Mouse (Mus musculus) ES-CJ7 (cell line): ENCODE data around the gene Snx10.

Experiments used
- DNase-seq: peaks from one replicate; pipeline ENCODE4 v3.0.0; 2011; ENCODE audit warnings: low read depth, low spot score

Gene Snx10

DNA sequence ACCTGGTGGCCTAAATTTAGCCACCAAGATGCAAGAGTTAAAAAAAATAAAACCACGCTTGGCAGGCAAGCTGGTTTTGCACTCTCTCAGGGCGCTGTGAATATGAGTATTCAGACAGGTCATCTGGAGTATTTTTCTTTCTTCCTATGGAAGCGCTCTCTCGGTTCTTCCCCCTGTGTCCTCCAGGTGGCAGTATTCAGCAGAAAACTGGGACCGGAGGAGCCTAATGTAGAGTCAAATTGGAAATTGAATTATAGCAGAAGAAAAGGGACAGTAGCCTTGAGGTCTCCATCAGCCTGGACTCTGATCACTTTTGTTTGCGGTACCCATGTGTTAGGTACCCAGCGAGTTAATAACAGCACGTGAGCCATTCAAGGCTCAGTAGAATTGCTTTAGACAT lies 62.3 kb downstream of the Snx10 start:
- peak; percentile 59 for DNase-seq

DNA sequence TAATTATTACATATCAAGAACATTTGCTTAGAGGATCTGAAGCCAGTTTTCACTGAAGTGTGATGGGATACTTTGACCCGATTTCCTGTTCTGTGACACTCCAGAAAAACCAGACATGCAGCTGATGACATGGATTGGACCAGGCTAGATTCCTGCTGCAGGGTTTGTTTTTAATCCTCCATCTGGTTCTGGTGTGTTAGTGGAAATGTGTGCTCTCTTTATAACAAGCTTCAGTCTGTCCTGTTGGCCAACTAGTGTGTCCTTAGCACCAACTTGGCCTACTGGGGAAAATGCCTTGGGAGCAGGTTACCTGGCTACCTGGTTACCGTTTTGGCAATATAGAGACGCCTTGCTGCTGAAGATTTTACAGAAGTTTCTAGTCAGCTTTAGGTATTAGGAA lies 63.6 kb downstream of the Snx10 start:
- DNase-seq: no peak

DNA sequence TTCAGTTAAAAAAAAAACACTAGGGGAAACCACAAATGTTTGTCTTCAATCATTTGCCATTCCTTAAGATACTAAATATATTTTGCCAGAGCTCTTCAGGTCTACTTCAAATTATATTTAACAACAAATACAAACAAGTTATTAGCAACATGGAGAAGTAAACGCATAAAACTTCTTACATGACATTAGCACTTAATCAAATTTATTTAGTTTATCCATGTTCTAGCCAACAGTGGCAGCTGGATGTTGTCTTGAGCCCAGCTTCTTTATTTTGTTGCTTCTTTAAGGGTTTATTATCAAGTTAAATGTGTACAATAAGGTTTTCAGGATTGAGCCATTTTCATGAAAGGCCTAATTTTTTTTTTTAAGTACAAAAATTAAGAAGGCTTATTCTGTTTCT lies 67.6 kb downstream of the Snx10 start:
- no peak for DNase-seq

DNA sequence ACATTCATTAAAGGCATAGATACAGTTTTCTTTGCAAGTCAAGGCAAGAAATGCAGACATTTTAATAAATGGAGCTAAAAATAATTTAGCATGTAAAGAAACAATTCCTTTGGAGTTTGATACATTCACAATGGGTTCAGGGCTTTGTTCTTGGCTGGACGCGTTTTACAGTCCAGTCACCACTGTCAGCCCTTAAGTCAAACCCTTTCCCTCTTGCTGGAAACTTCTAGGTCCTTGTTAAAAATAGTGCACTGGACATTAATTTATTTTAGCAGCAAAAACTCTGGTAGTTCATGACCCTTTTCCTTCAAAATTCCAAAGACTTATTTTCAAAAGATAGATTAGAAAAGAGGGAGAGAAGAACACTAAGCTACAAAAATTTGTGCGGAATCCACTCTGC lies 68.1 kb downstream of the Snx10 start:
- no peak for DNase-seq

DNA sequence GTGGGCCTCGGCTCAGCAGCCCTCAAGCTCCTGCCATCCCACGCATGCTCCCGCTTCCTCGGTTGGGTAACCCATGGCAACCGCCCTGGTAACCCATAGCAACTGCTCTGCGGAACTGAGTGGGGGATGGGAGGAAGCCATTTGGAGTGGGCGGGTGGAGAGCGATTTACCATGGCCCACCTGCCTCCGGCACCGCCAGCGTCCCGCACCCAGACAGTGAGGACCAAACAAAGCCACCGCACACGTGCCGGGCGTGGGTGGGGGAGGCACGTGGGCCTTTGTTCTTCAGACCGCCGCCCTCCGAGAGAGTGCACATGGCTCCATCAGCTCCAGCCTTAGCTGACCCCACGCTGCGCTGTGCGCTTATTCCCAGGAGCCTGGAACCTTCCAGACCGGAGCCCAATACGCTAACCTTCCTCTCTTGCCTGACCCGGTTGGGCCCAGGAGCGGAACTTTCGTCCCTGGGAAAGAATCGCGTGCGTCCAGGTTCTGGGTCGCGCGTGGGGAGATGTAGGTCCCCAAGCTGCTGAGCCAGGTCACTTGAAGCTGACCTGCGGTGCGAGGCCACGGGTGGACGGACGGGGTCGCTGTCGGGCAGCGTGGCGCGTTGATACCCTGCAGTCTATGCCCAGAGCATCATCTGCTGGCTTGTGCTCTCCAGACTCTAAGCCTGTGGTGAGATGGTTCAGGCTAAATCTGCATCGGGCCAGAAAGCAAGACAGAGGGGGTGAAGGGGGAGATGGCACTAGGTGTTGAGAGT lies 68.8 kb downstream of the Snx10 start:
- peak; percentile 91 for DNase-seq

DNA sequence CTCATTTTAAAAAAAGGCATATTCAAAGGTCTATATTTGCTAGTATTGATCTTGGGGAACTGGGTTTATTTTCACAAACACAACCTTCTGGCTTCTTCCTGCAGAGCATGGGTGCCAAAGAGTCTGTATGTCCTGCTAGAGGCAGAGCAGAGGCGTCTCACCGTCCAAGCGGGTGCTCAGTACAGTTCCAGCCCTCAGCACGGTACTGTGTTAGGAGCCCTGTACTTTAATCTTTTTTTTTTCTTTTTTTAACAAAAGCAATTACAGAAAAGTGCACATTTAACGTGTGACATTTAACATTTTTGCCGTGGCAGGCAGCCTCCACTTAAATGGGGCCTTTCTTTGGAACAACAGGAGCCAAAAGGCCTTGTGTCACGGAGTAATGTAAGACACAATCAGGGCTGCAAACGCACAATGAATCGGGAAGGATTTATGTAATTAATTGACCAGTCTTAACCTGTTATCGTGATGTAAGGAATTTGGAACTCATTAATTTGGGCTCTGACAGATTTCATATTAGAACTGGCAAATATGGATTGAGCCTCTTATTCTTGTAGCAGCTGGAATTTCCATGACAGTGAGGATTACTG lies 69.8 kb downstream of the Snx10 start:
- no peak for DNase-seq

DNA sequence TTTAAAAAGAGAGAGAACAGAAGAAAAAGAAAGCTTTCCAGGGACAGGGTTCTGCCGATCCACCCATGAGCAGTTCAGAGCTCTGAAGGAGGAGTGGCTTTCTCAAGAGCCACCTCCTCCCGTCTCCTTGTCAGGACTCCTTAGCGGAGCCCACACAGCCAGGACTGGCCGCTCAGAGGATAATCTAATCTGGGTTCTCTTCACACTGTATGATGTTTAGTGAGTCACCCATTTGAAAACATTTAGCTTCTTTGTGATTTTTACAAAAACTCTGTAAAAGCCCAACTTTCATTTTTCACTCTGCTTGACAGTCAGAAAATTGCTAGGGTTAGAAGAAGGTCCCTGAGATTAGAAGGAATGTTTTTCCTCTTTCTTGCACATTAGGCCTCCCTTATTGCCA lies 70.8 kb downstream of the Snx10 start:
- no peak for DNase-seq

DNA sequence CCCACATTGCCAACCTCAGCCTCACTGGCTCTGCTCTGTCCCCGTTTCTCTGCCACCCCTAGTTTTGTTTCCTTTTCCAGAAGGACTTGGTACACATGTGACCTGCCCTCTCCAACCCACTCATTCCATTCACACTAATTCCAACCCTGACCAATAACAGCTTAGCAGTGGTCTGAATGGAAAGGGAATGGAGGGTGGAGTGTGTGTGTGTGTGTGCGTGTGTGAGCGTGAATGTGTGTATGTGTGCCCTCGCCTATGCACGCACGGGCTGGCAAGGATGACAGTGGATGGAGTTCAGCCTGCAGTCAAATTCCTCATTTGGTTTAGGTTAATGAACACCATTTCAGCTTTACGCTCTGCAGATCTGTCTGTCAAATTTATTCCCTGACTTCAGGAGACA lies 74.4 kb downstream of the Snx10 start:
- DNase-seq: no peak

DNA sequence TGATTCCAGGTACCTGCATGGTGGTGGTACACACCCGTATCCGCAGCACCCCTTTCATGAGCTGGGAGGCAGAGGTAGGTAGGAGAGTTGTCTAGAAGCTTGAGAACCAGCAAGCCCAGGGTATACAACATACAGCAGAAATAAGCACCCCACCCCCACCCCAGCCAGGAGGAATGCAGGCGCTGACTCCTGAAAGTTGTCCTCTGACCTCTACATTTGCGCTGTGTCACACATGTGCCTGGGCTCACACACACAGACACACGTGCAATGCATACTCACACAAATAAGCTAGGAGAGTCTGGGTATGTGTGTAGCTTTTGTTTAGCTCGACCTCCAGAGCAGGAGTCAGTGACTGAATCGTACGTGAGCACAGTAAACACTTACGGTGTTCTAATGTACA lies 76.7 kb downstream of the Snx10 start:
- no peak for DNase-seq

DNA sequence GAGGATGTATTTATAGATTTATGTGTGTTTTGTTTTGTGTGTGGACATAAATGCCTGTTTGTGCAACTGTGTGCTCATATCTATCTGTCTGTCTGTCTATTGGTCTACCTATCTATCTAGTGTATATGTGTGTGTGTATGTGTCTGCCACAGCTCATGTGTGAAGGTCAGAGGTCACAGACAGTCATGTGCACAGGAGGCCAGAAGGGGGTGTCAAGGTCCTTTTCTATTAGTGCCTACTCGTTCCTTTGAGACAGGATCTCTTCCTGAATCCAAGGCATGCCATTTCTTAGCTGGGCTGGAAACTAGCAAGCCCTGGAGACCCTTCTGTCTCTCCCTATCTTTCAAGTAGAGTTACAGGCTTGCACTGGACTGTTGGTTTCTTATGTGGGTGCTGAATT lies 78.6 kb downstream of the Snx10 start:
- DNase-seq: peak; percentile 58

DNA sequence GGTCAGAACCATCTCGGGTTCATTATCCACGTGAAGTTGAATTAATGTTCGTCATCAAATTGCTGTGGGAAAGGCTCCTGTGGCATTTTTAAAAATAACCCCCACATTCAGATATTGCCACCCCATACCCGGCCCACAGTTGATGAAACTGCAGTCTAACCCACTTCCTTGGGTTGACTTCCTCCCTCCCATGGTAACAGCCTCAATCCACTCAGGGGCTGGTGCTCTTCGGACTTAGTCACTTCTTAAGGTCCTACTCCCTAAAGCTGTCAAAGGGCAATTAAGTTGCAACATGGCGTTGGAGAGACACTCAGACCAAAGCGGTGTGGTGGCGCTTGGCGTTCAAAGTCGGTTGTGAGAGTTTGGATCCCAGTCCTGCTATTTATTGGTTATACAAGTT lies 80.0 kb downstream of the Snx10 start:
- no peak for DNase-seq

DNA sequence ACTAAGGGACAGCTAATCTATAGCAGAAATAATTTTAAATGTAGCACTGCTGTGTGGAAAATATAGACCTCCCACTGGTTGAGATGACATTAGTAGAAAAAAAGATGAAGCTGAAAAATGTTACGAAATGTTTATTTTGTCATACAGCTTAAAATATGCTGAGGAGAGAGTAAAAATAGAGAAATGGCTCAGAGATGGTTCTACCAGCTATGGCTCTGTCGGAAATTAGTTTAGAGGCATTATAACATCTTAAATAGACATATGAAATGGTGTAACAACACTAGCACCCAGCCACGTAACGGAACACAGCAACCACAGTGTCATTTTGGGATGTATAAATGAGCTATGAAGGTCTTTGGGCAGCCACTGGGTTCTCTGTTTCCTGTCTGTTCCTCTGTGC lies 82.5 kb downstream of the Snx10 start:
- DNase-seq: no peak

DNA sequence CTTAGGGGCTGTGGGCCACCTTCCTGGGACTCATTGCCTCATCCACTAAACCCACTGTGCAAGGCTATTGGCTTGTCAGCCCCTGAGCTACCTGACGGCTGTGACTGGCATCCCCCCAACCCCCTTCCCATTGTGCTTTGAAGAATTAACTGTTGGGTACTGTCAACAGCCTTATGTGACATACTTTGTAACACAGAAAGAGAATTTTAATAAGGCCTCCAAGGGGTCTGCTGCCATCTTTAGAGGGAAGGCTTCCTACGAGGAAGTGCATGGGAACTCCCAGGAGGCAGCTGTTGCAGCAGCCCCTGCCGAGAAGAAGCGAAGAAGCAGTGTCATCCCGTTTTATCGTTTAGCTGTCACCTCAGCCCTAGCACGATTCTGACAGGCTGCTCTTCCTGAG lies 83.1 kb downstream of the Snx10 start:
- no peak for DNase-seq

DNA sequence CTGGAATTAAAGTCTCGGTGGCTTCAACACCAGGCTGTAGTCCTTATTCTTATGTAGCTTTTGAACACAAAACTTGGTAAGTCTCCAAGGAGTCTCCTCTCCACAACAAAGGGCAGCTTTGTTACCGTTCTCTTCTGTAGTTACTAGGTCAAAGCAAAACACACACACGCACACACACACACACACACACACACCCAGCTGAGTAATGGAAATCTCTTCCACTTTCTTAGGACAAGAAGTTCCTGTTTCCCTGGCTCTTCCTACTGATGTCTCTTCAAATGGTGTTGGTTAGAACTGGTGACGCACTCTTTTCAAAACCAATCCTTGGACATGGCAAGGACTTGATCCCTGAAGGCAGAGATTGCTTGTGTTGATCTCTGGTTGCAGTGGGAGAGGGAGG lies 87.9 kb downstream of the Snx10 start:
- DNase-seq: no peak

DNA sequence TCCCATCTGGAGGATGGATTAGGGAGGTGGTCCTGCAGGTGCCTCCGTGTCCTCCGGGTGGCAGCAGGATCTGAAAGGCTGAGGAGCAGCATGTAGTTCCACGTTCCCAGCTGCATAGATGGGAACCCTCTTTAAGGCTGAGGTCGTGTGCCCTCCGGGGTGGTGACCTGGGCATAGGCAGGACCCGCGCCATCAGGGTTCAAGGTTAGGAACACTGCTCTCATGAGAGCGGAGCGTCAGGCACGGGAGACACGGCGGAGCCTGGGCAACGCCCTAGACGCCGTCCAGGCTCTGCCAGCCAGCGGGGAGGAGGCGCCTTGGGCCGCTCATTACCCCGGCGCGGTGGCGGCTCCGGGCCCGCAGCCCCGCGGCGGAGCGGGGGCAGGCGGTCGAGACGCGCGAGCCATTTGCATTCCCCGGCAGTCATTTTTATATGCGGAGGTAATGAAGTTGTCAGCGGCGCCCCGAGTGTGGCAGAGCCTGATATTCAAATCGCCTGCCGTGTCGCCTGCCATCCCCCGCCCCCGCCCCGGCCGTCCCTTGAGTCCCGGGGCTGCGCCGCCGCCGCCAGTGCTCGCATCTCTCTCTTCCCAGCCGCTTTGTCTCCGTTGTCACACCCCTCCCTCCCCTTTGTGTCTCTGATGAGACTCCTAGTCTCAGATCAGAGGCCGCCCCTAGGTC lies 88.8 kb downstream of the Snx10 start:
- peak; percentile 80 for DNase-seq

DNA sequence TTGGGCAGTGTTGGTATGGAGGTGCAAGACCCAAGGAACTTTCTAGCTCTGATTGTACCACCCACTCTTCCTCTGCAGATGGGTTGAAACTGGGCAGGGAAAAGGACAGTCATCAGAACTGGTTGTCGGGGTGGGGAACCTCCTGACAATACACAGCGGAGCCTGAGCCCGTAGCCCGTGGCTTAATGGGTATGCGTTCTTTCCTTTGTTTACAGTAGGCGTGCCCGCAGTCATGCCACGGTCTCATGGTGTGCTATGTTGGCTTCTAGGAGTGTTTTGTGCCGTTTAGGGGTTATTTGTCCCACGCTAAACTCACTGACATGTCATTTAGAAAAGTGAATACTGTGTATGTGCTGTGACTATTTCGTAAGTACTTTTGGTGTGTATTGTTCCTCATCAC lies 90.0 kb downstream of the Snx10 start:
- DNase-seq: peak; percentile 68

DNA sequence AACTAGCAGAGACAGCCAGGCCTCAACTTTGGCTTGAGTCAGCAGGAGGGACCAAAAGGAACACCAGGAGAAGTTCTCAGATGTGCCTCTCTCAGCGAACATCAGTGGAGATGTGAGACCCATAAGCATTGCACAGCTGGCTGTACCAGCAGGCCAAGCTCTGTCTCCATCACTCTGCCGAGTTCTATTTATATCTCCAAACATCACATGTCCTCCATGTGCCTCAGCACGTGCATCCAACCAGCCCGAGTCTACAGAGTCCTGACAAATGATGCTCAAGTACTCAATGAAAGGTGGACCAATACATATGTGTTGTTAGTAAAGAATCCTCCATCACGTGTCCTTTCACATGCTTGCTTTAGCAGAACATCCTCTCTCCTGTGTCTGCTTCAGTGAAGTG lies 103.1 kb downstream of the Snx10 start:
- DNase-seq: no peak

DNA sequence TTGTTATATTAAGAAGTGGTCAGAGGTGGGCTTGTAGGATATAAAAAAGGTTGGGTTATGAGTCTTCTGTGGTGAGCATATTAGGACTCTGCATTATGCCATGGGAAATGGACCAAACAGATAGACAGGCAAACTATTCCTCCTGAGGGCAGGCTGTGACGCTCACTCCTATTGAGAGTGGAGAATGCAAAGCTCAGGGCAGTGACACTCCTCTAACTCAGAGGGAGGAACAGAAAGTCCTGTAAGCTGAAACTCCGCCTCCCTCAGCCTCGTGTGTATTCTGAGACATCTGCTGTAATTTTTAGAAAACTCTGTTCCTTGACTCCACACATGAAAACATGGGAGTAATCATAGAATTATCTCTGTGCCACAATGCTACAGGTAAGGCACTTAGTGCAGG lies 106.0 kb downstream of the Snx10 start:
- DNase-seq: no peak

DNA sequence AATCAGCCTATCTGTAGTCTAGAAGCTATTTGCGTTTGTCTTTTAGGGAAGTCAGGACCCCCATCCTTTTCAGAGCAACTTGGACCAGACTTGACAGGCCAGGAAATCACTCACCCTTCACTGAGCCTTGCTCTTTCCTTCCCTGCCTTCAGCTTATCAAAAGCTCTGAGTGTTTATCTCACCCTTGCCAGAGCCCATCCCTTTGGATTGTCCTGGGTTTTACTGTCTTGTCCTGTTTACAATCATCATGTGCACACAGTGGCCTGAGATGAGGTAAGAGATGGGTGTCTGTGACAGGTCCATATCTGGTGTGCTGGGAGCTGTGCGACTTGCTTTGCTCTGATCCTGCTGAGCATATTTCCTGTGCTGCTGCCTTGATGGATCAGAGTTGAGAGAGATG lies 106.5 kb downstream of the Snx10 start:
- no peak for DNase-seq

DNA sequence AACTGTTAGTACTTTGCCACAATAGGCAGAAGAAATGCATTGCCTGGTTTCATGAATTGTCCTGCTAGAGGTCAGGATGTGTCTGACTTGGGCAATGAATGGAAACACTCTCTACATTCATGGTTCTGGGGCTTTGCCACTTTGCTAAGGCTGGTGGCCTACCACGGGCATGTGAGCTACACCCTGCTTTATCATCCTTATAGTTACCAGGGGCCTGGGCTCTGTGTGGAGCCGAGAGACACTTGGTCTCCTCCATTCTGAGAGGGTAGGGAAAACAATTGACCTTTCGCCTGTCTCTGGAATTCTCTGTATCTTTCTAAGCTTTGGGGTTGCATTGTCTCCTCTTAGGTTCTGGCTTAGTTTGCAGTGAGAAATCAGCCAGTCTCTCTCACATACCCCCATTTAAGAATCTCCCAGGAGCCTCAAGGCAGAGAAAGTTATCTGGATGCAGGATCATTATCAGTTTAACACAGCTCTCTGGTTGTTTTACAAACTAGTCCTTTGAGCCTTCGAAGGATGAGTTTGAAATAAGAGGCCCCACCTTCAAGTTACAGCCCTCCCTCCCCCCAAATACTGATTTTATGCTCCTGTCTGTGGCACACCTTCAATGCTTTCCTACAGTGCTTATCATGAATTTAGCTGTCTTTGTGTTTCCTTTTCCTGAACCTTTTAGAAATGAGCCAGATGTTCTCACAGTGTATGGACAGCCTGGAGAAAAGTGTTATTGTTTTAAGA lies 109.4 kb downstream of the Snx10 start:
- DNase-seq: no peak

DNA sequence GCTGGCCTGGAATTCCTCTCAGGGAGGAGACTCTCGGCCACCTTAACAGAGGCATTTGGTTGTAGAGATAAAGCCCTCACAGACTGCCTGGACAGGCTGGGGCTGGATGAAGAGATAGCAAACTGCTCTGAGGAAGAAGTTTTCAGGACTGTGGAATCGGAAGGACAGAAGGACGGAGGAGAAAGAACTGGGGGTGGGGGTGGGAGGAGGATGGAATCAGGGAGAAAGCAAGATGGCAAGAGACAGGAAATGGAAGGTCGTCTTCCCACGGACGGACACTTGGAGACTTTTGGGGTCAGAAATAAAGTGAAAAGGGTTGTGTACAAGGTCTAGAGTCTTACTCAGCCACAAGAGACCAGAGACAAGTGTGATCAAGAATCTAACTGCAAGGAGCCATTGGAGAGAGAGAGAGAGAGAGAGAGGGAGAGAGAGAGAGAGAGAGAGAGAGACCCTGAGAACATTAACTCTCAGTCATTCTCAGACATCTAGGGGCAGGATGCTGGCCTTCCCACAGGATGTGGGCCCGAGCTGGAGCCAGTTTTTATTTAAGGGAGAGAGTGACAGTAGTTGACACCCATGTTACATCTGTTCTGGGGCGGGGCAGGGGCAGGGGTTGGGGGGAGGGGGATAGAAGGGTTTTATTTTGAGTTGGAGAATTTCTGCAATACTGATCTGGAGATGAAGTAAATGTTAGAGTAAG lies 110.1 kb downstream of the Snx10 start:
- no peak for DNase-seq

DNA sequence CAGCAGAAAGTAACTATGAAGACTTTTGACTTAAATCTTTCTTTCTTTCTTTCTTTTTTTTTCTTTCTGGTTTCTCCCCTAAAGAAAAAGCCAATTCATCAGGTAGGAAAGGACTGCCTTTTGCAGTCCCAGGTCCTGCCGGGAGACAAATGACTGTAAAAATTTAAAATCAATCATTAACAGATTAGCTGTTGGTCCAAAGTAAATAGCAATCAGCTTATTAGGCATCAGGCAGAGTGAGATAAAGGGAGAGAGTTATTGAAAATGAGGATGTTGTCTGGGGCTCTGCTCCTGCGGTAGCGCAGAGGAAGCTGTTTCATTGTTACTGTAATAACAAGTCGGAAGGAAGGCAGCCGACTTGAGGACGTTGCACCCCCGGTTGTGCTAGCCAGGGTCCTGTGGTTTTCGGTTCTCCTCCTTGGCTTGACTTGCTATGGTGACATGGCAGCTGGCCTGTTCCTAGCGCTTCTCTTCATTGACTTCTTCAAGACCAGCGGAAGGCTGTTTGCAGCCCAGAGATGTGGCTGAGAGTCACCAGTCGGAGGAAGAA lies 112.4 kb downstream of the Snx10 start:
- DNase-seq: no peak
